Mouse (Mus musculus): ENCODE measurements around the gene Kcnip1. TPM values are rescaled to one million over a fixed set of nuclear protein-coding genes. Genes with fewer than 3 reads are reported as not detected.

The Kcnip1 gene
- polyA plus RNA-seq, 1 experiment from 2014 or later: 0.22 TPM

DNA sequence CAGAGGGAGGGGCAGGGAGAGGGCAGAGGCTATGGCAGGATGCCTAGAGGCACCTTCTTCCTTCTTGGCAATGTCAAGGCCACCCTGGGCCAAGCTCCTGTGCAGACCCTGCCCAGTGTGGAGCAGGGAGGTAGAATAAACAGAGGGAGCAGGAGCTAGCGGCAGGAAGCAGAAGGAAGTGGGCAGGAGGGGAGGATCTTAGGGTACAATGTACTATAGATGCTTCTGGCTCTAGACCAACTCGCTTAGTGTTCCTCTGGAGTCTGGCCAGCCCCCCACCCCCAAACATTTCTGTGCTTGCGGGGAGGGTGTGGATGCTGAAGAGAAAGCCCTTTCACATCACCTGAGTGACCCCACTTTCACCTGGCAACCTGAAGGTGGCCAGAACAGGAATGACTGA is 413.3 kb downstream of the Kcnip1 start:
- no peak for DNase-seq (ENCODE audit: low spot score)

Other genes starting within 250 kb of the Kcnip1 start
- 0.23 and 0.34 TPM in 2 replicates for gene Kcnmb1, start 30.1 kb downstream of the Kcnip1 start, polyA plus RNA-seq (2015; fragmentation: Nextera tagmentation; extraction: Ambion mirVana)
- gene Lcp2, start 53.8 kb upstream of the Kcnip1 start, polyA plus RNA-seq (2015; fragmentation: Nextera tagmentation; extraction: Ambion mirVana): 134 and 135 TPM in 2 replicates
- 0.35 and 1.0 TPM in 2 replicates for gene 4930469K13Rik, start 105.4 kb upstream of the Kcnip1 start, polyA plus RNA-seq (2015; fragmentation: Nextera tagmentation; extraction: Ambion mirVana)
- gene Foxi1, start 214.9 kb upstream of the Kcnip1 start, polyA plus RNA-seq (2015; fragmentation: Nextera tagmentation; extraction: Ambion mirVana): 0.23 and 0.54 TPM in 2 replicates